Mouse (Mus musculus): ENCODE data around the gene BC029722. TPM values are rescaled to one million over a fixed set of nuclear protein-coding genes. Genes with fewer than 3 reads are reported as not detected.

BC029722 gene
- 17.4 and 19.7 TPM in 2 replicates for polyA plus RNA-seq (2015; fragmentation: Nextera tagmentation; extraction: Ambion mirVana)

GRCm38 (mm10) chr2:155819392-155819448 lies at the start of gene BC029722:
BC029722 (minus strand) TSS chr2:155819426.
- ATAC-seq (ENCODE audit: borderline replicate concordance, extremely low read depth, low FRiP score, low TSS enrichment): no peak
- Histone ChIP-seq H3K4me2 (peak within 1 kb of the TSS; percentile 86), H3K27ac (peak within 1 kb of the TSS; percentile 81), H3K27me3 (no peaks in the 10 kb centered on the region), H3K36me3 (peaks cover 40% of the 10 kb centered on the region), H3K9ac (peak within 1 kb of the TSS; percentile 75), H3K9me3 (no peaks in the 10 kb centered on the region), H3K4me1 (peaks cover 15% of the 10 kb centered on the region), H3K4me3 (peak within 1 kb of the TSS; percentile 84)

DNA sequence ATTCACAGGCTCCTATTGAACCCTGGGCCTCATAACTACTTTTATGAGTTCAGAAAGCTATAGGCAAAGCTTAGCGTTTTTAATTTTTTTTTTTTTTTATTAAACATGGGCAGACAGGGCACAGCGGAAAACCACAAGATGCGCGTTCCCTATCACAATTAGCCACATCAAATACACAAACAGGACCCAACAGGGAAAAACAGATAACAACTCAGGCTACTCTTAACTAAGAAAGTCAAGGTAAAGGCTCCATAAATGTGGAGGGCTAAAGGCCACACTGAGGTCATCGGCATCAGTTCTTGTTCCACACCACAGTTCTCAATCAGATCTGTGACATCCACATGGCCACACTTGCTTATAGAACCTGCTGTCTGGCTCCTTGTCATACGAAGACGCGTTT lies 49.1 kb upstream of the BC029722 start:
- Histone ChIP-seq H3K4me1 (peaks cover 18% of the 10 kb centered on the region), H3K4me2 (no peak overlapping the region), H3K9me3 (no peaks in the 10 kb centered on the region), H3K27me3 (no peaks in the 10 kb centered on the region), H3K27ac (no peak overlapping the region), H3K4me3 (no peak overlapping the region), H3K36me3 (no peaks in the 10 kb centered on the region; the same call in 1 of the 2 replicates), H3K9ac (no peak overlapping the region)
- no peak for ATAC-seq (ENCODE audit: borderline replicate concordance, extremely low read depth, low FRiP score, low TSS enrichment)
- WGBS: 95% methylated on average over 8 of the region's 8 CpGs

GRCm38 (mm10) chr2:155863301-155863867 lies 44.2 kb upstream of the BC029722 start:
- ATAC-seq (ENCODE audit: borderline replicate concordance, extremely low read depth, low FRiP score, low TSS enrichment): no peak
- Histone ChIP-seq H3K4me1 (0 out of 2 replicates have a peak, but pooled peaks cover 8% of the 10 kb centered on the region), H3K27me3 (no peaks in the 10 kb centered on the region), H3K9me3 (no peaks in the 10 kb centered on the region), H3K9ac (no peak overlapping the region), H3K4me2 (no peak overlapping the region), H3K36me3 (no peaks in the 10 kb centered on the region), H3K4me3 (no peak overlapping the region), H3K27ac (no peak overlapping the region)
- WGBS: 50% methylated on average over 11 of the region's 11 CpGs

DNA sequence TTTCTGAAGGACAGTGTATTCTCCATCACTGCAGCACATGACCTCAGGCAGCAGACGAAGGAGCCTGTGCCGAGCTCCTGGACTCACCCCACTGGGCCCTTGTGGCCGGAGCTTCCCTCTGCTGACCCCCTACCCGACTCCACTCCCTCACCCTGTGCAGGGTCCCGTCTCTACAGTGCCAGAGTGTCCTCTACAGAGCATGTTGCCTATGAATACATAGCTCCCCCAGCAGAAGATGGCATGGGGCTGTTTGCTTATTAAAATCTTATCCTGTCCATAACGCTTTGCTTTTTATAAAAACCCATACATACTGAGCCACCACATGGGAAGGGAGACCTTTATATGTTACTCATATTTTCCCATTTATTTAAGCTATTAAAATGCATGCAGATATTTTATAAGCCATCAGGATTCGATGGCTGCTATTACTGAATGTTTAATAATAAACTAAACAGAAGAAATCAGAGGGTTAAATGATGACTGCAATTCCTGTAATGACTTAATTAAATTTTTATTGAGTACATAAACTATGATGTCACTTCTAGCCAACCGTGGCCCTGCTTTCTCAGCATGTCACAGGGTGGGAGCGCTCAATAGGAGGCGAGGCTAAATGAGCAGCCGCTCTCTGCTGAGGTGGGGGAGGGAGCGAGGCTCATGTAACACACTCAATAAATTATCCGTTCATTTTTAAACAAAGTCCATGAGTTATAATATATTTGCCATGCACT lies 43.5 kb upstream of the BC029722 start:
- Histone ChIP-seq H3K4me2 (no peak overlapping the region), H3K4me1 (0 out of 2 replicates have a peak, but pooled peaks cover 8% of the 10 kb centered on the region), H3K4me3 (no peak overlapping the region), H3K27me3 (no peaks in the 10 kb centered on the region), H3K9ac (no peak overlapping the region), H3K36me3 (no peaks in the 10 kb centered on the region), H3K27ac (no peak overlapping the region), H3K9me3 (no peaks in the 10 kb centered on the region)
- WGBS: 61% methylated on average over 13 of the region's 13 CpGs
- ATAC-seq (ENCODE audit: borderline replicate concordance, extremely low read depth, low FRiP score, low TSS enrichment): peak; percentile 62; the same call in 1 of the 2 replicates

GRCm38 (mm10) chr2:155861581-155861980 lies 42.4 kb upstream of the BC029722 start:
- no peak overlapping the region for H3K4me3 ChIP-seq
- ATAC-seq (ENCODE audit: borderline replicate concordance, extremely low read depth, low FRiP score, low TSS enrichment): no peak
- H3K4me1 ChIP-seq: 0 out of 2 replicates have a peak, but pooled peaks cover 8% of the 10 kb centered on the region
- H3K27me3 ChIP-seq: no peaks in the 10 kb centered on the region
- H3K9me3 ChIP-seq: no peaks in the 10 kb centered on the region
- no peak overlapping the region for H3K4me2 ChIP-seq
- 86% methylated on average over 6 of the region's 6 CpGs for WGBS
- no peak overlapping the region for H3K27ac ChIP-seq
- 0 out of 2 replicates have a peak, but pooled peaks cover 3% of the 10 kb centered on the region for H3K36me3 ChIP-seq
- no peak overlapping the region for H3K9ac ChIP-seq

GRCm38 (mm10) chr2:155860102-155860501 lies 40.9 kb upstream of the BC029722 start:
- Histone ChIP-seq H3K4me2 (no peak overlapping the region), H3K36me3 (peaks cover 5% of the 10 kb centered on the region; the same call in 1 of the 2 replicates), H3K9me3 (no peaks in the 10 kb centered on the region), H3K4me3 (no peak overlapping the region), H3K27me3 (no peaks in the 10 kb centered on the region), H3K9ac (no peak overlapping the region), H3K27ac (no peak overlapping the region), H3K4me1 (0 out of 2 replicates have a peak, but pooled peaks cover 8% of the 10 kb centered on the region)
- ATAC-seq (ENCODE audit: borderline replicate concordance, extremely low read depth, low FRiP score, low TSS enrichment): no peak
- 77% methylated on average over 7 of the region's 7 CpGs for WGBS

GRCm38 (mm10) chr2:155852536-155852935 lies 33.3 kb upstream of the BC029722 start:
- Histone ChIP-seq H3K4me3 (no peak overlapping the region), H3K36me3 (peaks cover 25% of the 10 kb centered on the region), H3K27ac (no peak overlapping the region), H3K9ac (no peak overlapping the region), H3K4me1 (no peaks in the 10 kb centered on the region), H3K4me2 (no peak overlapping the region), H3K9me3 (no peaks in the 10 kb centered on the region), H3K27me3 (no peaks in the 10 kb centered on the region)
- no peak for ATAC-seq (ENCODE audit: borderline replicate concordance, extremely low read depth, low FRiP score, low TSS enrichment)
- WGBS: 72% methylated on average over 5 of the region's 5 CpGs

GRCm38 (mm10) chr2:155850120-155850519 lies 30.9 kb upstream of the BC029722 start:
- Histone ChIP-seq H3K4me3 (no peak overlapping the region), H3K4me1 (no peaks in the 10 kb centered on the region), H3K27me3 (no peaks in the 10 kb centered on the region), H3K9ac (no peak overlapping the region), H3K4me2 (no peak overlapping the region), H3K9me3 (no peaks in the 10 kb centered on the region), H3K36me3 (peaks cover 26% of the 10 kb centered on the region), H3K27ac (no peak overlapping the region)
- WGBS: 74% methylated on average over 7 of the region's 7 CpGs
- ATAC-seq (ENCODE audit: borderline replicate concordance, extremely low read depth, low FRiP score, low TSS enrichment): no peak

- peaks cover 26% of the 10 kb centered on the region for H3K36me3 ChIP-seq
- WGBS: 61% methylated on average over 7 of the region's 7 CpGs
Observed at GRCm38 (mm10) chr2:155849464-155849863, 30.2 kb upstream of the BC029722 start.

DNA sequence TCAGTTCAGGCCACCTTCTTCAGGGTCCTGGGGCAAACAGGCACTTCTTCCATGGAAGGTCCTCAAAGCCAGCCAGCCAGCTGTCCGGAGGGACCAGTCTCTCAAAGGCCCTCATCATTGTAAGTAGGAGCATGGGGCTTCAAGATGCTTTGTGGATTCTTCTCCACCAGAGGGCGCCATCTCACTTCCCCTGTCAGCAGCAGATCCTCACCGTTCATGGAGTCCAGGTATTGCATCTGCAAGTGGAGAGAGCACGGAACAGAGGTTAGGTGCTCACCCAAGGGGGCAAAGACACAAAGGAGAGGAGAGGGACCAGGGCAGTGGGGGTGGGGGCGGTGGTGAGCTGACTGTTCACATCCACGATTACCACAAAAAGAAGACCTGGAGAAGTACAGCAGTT lies 29.1 kb upstream of the BC029722 start:
- 27% methylated on average over 6 of the region's 6 CpGs for WGBS
- no peak overlapping the region for H3K27ac ChIP-seq
- H3K4me2 ChIP-seq: no peak overlapping the region
- no peaks in the 10 kb centered on the region for H3K9me3 ChIP-seq
- 0 out of 2 replicates have a peak, but pooled peaks have one; percentile 8 for ATAC-seq (ENCODE audit: borderline replicate concordance, extremely low read depth, low FRiP score, low TSS enrichment)
- no peaks in the 10 kb centered on the region for H3K4me1 ChIP-seq
- no peak overlapping the region for H3K9ac ChIP-seq
- H3K27me3 ChIP-seq: no peaks in the 10 kb centered on the region
- H3K4me3 ChIP-seq: no peak overlapping the region
- peaks cover 22% of the 10 kb centered on the region for H3K36me3 ChIP-seq

More at GRCm38 (mm10) chr2:155849464-155849863, 30.2 kb upstream of the BC029722 start:
- H3K27me3 ChIP-seq: no peaks in the 10 kb centered on the region
- no peak overlapping the region for H3K4me3 ChIP-seq
- no peaks in the 10 kb centered on the region for H3K4me1 ChIP-seq
- no peak overlapping the region for H3K27ac ChIP-seq
- H3K4me2 ChIP-seq: no peak overlapping the region
- no peak overlapping the region for H3K9ac ChIP-seq
- ATAC-seq (ENCODE audit: borderline replicate concordance, extremely low read depth, low FRiP score, low TSS enrichment): no peak
- no peaks in the 10 kb centered on the region for H3K9me3 ChIP-seq

DNA sequence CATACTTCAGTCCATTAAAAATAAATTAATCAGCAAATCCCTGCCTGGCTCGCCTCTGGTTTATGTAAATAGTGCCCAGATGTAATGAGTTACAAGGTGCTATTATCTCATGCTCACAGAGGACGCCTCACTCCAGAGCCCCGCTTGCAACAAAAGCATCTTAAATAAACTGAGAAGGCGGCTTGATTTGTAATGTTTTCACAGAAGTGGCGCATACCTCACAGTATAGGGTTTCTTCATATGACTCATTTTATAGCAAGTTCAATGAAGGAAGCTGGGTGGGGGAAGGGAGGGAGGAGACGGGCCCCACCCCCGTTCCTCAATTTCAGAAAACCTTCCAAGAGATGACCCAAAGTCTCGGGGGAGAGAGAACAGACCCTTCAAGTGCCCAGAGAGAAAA lies 27.7 kb upstream of the BC029722 start:
- 71% methylated on average over 8 of the region's 8 CpGs for WGBS
- Histone ChIP-seq H3K27me3 (no peaks in the 10 kb centered on the region), H3K9me3 (no peaks in the 10 kb centered on the region), H3K36me3 (peaks cover 22% of the 10 kb centered on the region), H3K4me2 (no peak overlapping the region), H3K4me1 (no peaks in the 10 kb centered on the region), H3K4me3 (no peak overlapping the region), H3K9ac (no peak overlapping the region), H3K27ac (no peak overlapping the region)
- no peak for ATAC-seq (ENCODE audit: borderline replicate concordance, extremely low read depth, low FRiP score, low TSS enrichment)

- H3K36me3 ChIP-seq: no peaks in the 10 kb centered on the region
- H3K27me3 ChIP-seq: no peaks in the 10 kb centered on the region; the same call in 1 of the 2 replicates
- no peak overlapping the region for H3K4me2 ChIP-seq
- no peaks in the 10 kb centered on the region for H3K4me1 ChIP-seq
- H3K4me3 ChIP-seq: no peak overlapping the region
- no peak for ATAC-seq (ENCODE audit: borderline replicate concordance, extremely low read depth, low FRiP score, low TSS enrichment)
- H3K27ac ChIP-seq: no peak overlapping the region
- H3K9me3 ChIP-seq: no peaks in the 10 kb centered on the region
- no peak overlapping the region for H3K9ac ChIP-seq
- WGBS: 69% methylated on average over 4 of the region's 4 CpGs
Observed at GRCm38 (mm10) chr2:155838961-155839360, 19.7 kb upstream of the BC029722 start.

Data from lung, embryonic 15.5 days (tissue).